Mouse (Mus musculus): ENCODE measurements at regions not wholly inside any gene's neighbourhood (a gene's known extent, or its start where the extent isn't known, plus 50 kb on each side); places are given as distances from the start of the nearest gene placed in this dataset.

- TF ChIP-seq POLR2A (IDR thresholded peaks at IDR 0.05; ENCODE audit: control insufficient read depth in 1 of 2, insufficient read depth in 1 of 2, low read depth in 1 of 2, low read length in 2 of 2, poor library complexity in 1 of 2) (no peak), CTCF (IDR thresholded peaks at IDR 0.05 in 2 of 3, conservative IDR thresholded peaks at IDR 0.05 in 1 of 3; ENCODE audit: control insufficient read depth in 1 of 3, insufficient read depth in 1 of 3, low read depth in 2 of 3, low read length in 3 of 3, poor library complexity in 1 of 3, severe bottlenecking in 1 of 3) (no peak), CHD2 (IDR thresholded peaks at IDR 0.05; ENCODE audit: low read length) (no peak), EP300 (IDR thresholded peaks at IDR 0.05; ENCODE audit: low read depth in 1 of 2, low read length in 2 of 2) (no peak), USF1 (IDR thresholded peaks at IDR 0.05; ENCODE audit: low read depth, low read length) (no peak), MEF2A (IDR thresholded peaks at IDR 0.05; ENCODE audit: extremely low read depth, insufficient replicate concordance, low read depth, low read length, poor library complexity, severe bottlenecking) (no peak)
Measured at GRCm38 (mm10) chr11:111964066-111964465, 818.0 kb upstream of the Sox9 start.
